Mouse (Mus musculus): ENCODE data around the gene Adgrv1. TPM values are rescaled to one million over a fixed set of nuclear protein-coding genes. Genes with fewer than 3 reads are reported as not detected.
"Not testable (repeated sequence)": the region's sequence is repeated elsewhere in the genome, so short reads cannot be mapped to it uniquely, and the experiment has no call there.

The Adgrv1 gene
- polyA plus RNA-seq (2016; fragmentation: Nextera tagmentation; extraction: Ambion mirVana): 44.5 and 44.7 TPM in 2 replicates

DNA sequence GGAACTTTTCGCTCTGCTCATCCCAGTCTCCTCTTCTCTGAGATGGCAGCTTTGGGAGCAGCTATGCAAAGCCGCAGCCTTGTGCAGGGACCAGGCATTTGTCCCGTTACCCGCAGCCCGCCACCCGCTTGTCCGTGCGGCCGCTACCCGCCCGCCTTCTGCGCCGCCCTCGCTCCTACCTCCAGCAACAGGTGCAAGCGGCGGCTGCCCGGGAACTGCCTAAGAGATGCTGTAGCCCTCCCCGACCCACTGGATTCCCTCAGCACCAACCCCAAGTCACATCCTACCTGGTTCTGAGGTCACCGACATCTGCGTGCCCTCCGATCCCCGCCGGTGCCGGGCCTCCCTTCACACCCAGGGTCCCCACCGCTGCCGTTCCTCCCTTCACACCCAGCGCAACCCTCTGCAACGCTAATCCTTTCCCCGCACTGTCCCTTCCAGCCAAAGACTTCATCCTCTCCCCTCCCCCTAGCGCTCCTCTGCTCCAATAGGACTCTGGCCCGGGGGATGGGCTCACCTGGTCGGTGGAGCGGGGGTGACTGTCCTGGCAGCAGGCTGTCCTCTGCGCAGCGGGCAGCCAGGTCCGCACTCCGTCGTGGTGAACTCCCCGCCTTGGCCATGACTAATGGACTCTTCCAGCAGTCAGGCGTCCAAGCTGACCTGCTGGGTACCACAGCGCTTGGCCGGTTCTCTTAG is at the start of gene Adgrv1:
Gene Adgrv1 (minus strand): TSS at position 435 of the 696 bp plus-strand sequence.
- Histone ChIP-seq H3K27ac (peak within 1 kb of the TSS; percentile 74), H3K9ac (peak within 1 kb of the TSS; percentile 75), H3K4me2 (peak within 1 kb of the TSS; percentile 68), H3K9me3 (no peaks in the 10 kb centered on the region), H3K27me3 (no peaks in the 10 kb centered on the region), H3K4me1 (peaks cover 37% of the 10 kb centered on the region), H3K4me3 (replicated peaks) (peak within 1 kb of the TSS; percentile 73), H3K36me3 (replicated peaks) (no peaks in the 10 kb centered on the region)
- 1% methylated on average over 42 of the region's 42 CpGs for WGBS
- peak; percentile 97 for ATAC-seq (ENCODE audit: low FRiP score)

DNA sequence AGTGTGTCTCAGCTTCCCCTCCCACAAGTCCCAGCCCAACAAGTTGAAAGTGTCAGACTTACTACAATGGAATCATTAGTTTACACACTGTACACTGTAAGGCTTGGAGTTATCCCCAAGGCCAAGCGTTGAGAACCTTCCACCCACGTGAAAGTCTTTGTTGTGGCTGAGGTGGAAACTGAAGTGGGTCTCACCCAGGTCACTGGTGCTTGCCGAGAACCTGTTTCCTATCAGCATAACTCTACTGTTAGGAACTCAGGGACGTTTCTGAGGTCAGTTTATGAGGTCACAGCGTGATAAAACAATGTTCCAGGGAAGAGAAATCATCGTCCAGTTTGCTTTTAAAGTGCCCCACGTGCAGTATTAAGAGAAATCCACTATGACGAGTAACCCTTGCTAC is 42.4 kb upstream of the Adgrv1 start:
- Histone ChIP-seq H3K36me3 (replicated peaks) (peaks cover 6% of the 10 kb centered on the region; the same call in 1 of the 2 replicates), H3K9me3 (no peaks in the 10 kb centered on the region), H3K9ac (no peak overlapping the region), H3K4me3 (replicated peaks) (no peak overlapping the region), H3K4me1 (no peaks in the 10 kb centered on the region), H3K27me3 (no peaks in the 10 kb centered on the region), H3K27ac (no peak overlapping the region), H3K4me2 (no peak overlapping the region)
- no peak for ATAC-seq (ENCODE audit: low FRiP score)
- 91% methylated on average over 8 of the region's 8 CpGs for WGBS

DNA sequence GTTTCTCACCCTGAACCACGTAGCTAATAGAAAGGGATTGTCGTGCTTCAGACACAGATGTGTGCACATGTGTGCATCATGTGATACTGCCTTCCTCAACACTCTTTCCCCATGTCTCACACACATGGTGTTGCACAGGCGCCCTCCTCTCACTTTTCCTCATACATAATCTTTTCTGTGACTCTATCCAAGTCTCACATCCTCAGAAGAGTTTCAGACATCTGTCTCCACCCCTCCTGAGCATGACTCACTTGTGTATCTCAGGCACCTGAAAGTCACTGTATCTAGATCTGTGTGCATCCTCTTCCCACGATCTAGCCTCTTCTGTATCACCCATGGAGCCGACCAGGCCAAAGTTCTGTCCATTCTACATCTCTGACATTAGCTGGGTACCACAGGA is 34.8 kb upstream of the Adgrv1 start:
- no peaks in the 10 kb centered on the region for H3K27me3 ChIP-seq
- no peaks in the 10 kb centered on the region for H3K4me1 ChIP-seq
- peaks cover 52% of the 10 kb centered on the region for H3K36me3 ChIP-seq (replicated peaks)
- ATAC-seq (ENCODE audit: low FRiP score): no peak
- H3K4me2 ChIP-seq: no peak overlapping the region
- 92% methylated on average over 5 of the region's 5 CpGs for WGBS
- H3K9ac ChIP-seq: no peak overlapping the region
- no peak overlapping the region for H3K4me3 ChIP-seq (replicated peaks)
- no peak overlapping the region for H3K27ac ChIP-seq
- no peaks in the 10 kb centered on the region for H3K9me3 ChIP-seq

DNA sequence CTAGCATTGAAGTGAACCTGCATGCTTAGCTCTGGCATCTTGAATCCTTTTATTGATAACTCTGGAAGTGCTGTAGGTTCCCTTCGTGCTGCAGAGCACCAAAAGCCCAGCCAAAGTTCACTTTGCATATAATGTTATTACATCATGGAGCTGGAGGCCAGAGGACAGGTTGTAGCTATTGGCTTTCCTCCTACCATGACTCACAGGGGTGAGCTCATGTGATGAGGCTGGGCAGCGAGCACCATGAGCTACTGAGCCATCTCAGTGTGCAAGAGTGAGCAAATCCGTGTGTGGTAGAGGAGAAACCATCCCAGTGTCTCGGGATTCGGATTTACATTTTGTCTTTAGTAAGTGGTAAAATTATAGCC is 31.4 kb upstream of the Adgrv1 start:
- no peak overlapping the region for H3K27ac ChIP-seq
- WGBS: 89% methylated on average over 5 of the region's 5 CpGs
- H3K27me3 ChIP-seq: no peaks in the 10 kb centered on the region
- no peak for ATAC-seq (ENCODE audit: low FRiP score)
- no peaks in the 10 kb centered on the region for H3K9me3 ChIP-seq
- no peak overlapping the region for H3K9ac ChIP-seq
- no peak overlapping the region for H3K4me3 ChIP-seq (replicated peaks)
- H3K36me3 ChIP-seq (replicated peaks): peaks cover 46% of the 10 kb centered on the region
- no peak overlapping the region for H3K4me2 ChIP-seq
- no peaks in the 10 kb centered on the region for H3K4me1 ChIP-seq

GRCm38 (mm10) chr13:81663566-81664330 is 30.8 kb upstream of the Adgrv1 start:
- Histone ChIP-seq H3K4me3 (replicated peaks) (no peak overlapping the region), H3K9ac (no peak overlapping the region), H3K27me3 (no peaks in the 10 kb centered on the region), H3K27ac (no peak overlapping the region), H3K9me3 (no peaks in the 10 kb centered on the region), H3K4me2 (no peak overlapping the region), H3K36me3 (replicated peaks) (peaks cover 41% of the 10 kb centered on the region), H3K4me1 (peaks cover 3% of the 10 kb centered on the region)
- 87% methylated on average over 12 of the region's 12 CpGs for WGBS
- no peak for ATAC-seq (ENCODE audit: low FRiP score)

DNA sequence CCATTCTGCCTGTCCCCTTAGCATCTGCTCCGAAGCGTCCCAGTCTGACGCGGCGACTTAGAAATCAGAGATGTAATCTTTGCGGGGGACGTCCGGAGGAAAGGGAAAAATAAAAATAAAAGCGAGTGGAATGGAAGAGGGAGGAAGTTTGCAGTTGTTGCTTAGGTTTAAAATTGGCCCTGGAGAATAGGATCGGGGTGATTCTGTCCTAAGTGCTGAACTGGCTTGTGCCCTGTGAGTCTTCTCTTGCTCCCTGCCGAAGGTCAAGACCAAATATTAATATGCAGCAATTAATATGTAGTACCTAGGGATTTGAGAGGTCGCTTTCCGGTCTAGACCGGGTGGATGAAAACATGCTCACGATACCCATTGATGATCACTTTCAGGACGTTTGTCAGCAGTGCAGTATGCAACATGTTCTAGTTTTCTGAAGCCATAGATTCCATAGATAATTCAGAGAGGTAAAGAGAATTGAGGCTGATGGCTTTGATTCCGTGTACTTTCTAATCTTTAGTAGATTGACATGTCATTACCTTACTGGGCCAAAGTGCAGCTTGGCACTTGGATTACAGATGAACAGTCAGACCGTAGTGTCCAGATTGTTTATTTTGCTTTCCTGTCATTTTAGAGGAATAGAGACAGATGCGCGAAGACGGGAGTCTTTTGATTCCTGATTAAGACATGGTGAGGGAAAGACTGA is 25.2 kb upstream of the Adgrv1 start:
- 0 out of 2 replicates have a peak, but pooled peaks have one; percentile 2 for ATAC-seq (ENCODE audit: low FRiP score)
- Histone ChIP-seq H3K4me1 (peaks cover 20% of the 10 kb centered on the region), H3K4me3 (replicated peaks) (peak overlapping the region; percentile 72), H3K36me3 (replicated peaks) (no peaks in the 10 kb centered on the region; the same call in 1 of the 2 replicates), H3K9ac (peak overlapping the region; percentile 83), H3K27ac (peak overlapping the region; percentile 93), H3K27me3 (no peaks in the 10 kb centered on the region), H3K9me3 (no peaks in the 10 kb centered on the region), H3K4me2 (peak overlapping the region; percentile 72)
- 14% methylated on average over 21 of the region's 21 CpGs for WGBS

DNA sequence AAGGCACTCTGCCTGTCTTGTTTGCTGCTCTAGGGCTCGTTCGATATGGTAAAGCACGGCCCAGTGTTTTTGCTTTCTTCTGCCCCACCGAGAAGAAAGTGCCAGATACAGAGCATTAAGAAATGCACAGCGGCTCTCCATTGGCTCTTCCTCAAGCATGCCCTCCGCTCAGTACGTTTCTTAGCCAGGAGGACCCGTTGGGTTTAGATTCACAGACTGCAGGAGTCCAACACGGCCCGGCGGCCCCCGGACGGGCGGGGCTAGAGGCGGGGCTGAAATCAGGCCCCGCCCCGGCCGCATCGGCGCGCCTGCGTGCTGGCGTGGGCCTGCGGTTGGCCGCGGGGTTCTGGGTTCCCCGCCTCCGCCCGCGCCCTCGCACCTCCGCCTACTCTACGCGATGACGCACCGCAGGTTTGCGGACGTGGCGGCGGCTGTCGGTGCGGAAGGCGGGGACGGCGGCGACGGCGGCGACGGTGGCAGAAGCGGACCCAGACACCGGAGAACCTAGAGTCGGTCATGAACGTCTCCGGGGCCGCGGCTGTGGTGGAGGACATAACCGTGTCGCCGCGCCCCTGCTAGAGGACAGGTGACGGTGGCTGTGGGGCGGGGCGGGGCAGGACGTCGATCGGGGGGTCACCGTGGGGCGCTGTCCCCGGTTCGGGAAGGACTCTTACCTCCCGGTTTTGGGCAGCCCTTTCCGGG is 24.5 kb upstream of the Adgrv1 start, which contains the start of gene Lysmd3:
Gene Lysmd3 (plus strand): TSS at position 313 of the 702 bp plus-strand sequence.
- ATAC-seq (ENCODE audit: low FRiP score): peak; percentile 99

GRCm38 (mm10) chr13:81657008-81657350 is 24.0 kb upstream of the Adgrv1 start:
- Histone ChIP-seq H3K9me3 (no peaks in the 10 kb centered on the region), H3K4me2 (peak overlapping the region; percentile 72), H3K27me3 (no peaks in the 10 kb centered on the region), H3K9ac (peak overlapping the region; percentile 50), H3K36me3 (replicated peaks) (no peaks in the 10 kb centered on the region; the same call in 1 of the 2 replicates), H3K4me1 (peaks cover 20% of the 10 kb centered on the region), H3K4me3 (replicated peaks) (peak overlapping the region; percentile 72), H3K27ac (peak overlapping the region; percentile 93)
- WGBS: 12% methylated on average over 5 of the region's 5 CpGs
- no peak for ATAC-seq (ENCODE audit: low FRiP score)

More for the DNA sequence above, 24.5 kb upstream of the Adgrv1 start, which contains the start of gene Lysmd3:
- H3K4me1 ChIP-seq: peaks cover 20% of the 10 kb centered on the region
- whole genome bisulfite sequencing: under 1% methylated on average over 69 of the region's 73 CpGs
- H3K4me2 ChIP-seq: peak within 1 kb of the TSS; percentile 72
- peak within 1 kb of the TSS; percentile 93 for H3K27ac ChIP-seq
- H3K27me3 ChIP-seq: no peaks in the 10 kb centered on the region
- H3K9me3 ChIP-seq: no peaks in the 10 kb centered on the region
- H3K4me3 ChIP-seq (replicated peaks): peak within 1 kb of the TSS; percentile 72
- H3K9ac ChIP-seq: peak within 1 kb of the TSS; percentile 83
- H3K36me3 ChIP-seq (replicated peaks): no peaks in the 10 kb centered on the region; the same call in 1 of the 2 replicates

DNA sequence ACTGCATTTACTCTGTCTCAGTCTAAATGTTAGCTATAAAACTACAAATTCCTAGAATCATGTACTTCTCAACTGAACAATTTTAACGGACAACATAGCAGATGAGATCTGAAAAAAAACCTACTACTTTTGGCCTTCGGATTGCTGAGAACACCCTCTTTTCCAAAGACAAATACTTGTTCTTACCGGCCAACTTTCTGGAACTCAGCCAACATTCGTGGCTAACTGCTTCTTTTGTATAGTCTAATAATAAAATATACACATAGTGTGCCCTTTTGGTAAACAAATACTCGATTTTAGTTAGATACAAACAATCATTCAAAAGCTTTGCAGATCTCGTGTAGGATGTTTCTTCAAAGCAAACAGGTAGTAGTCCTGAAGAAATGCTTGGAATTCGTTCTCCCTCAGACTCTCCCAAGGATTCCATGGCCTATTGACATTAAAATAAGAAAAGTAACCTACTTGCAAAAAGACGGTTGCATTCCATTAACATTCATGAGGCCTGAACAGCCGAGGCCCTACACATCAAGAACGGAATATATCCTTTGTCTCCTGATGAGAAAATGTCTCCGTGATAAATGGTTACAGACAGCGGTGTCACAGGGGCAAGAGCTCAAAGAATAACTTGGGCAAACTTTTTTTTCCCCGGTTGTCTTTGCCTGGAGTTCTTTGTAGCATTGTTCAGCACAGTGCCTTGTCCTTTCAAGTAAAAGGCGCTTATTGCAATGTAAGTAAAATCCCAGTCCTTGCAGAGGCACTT is 23.3 kb upstream of the Adgrv1 start:
- WGBS: 7% methylated on average over 14 of the region's 14 CpGs
- Histone ChIP-seq H3K9ac (no peak overlapping the region), H3K4me1 (peaks cover 20% of the 10 kb centered on the region), H3K4me3 (replicated peaks) (no peak overlapping the region), H3K9me3 (no peaks in the 10 kb centered on the region), H3K27me3 (no peaks in the 10 kb centered on the region), H3K4me2 (peak overlapping the region; percentile 72), H3K36me3 (replicated peaks) (no peaks in the 10 kb centered on the region; the same call in 1 of the 2 replicates), H3K27ac (peak overlapping the region; percentile 70)
- ATAC-seq (ENCODE audit: low FRiP score): 0 out of 2 replicates have a peak, but pooled peaks have one; percentile 1

- not testable (repeated sequence) for H3K36me3 ChIP-seq (replicated peaks); H3K4me2 ChIP-seq; H3K4me1 ChIP-seq; H3K4me3 ChIP-seq (replicated peaks); H3K27me3 ChIP-seq; H3K9me3 ChIP-seq; H3K9ac ChIP-seq; ATAC-seq (ENCODE audit: low FRiP score); H3K27ac ChIP-seq
- WGBS: 80% methylated on average over 5 of the region's 6 CpGs
These were observed 17.4 kb upstream of the Adgrv1 start for GRCm38 (mm10) chr13:81650382-81650781.

- Histone ChIP-seq H3K4me1 (peaks cover 11% of the 10 kb centered on the region), H3K27me3 (no peaks in the 10 kb centered on the region), H3K27ac (no peak overlapping the region), H3K9me3 (no peaks in the 10 kb centered on the region), H3K9ac (no peak overlapping the region), H3K4me2 (no peak overlapping the region), H3K36me3 (replicated peaks) (no peaks in the 10 kb centered on the region), H3K4me3 (replicated peaks) (no peak overlapping the region)
- no peak for ATAC-seq (ENCODE audit: low FRiP score)
- 86% methylated on average over 6 of the region's 6 CpGs for WGBS
These were observed 13.4 kb upstream of the Adgrv1 start for GRCm38 (mm10) chr13:81646348-81646747.
